Mouse (Mus musculus) heart, postnatal 0 days (tissue): Measurements from ENCODE around the gene Pigk. TPM values are rescaled to one million over a fixed set of nuclear protein-coding genes. Genes with fewer than 3 reads are reported as not detected.

Experiments used
- ATAC-seq: fragments of 200-750 bp; cut with Nextera tagmentation; 2 replicates; pipeline ENCODE4 v1.8.0; 2017; ENCODE audit warnings: low read depth, moderate number of reproducible peaks, moderate library complexity; ENCODE audit not compliant: insufficient read depth
- DNase-seq: peaks from one replicate; pipeline ENCODE4 v3.0.0-alpha.2; 2016; ENCODE audit warnings: low spot score
- H3K27ac ChIP-seq: fragments of 300-500 bp; sonication (generic); 2 replicates; pipeline ENCODE4 v1.5.1; 2014; ENCODE audit warnings: low read depth, mild to moderate bottlenecking
- H3K27me3 ChIP-seq: fragments of 300-500 bp; sonication (generic); 2 replicates; pipeline ENCODE4 v1.6.1; 2014; ENCODE audit warnings: low read length, mixed read lengths; ENCODE audit not compliant: control insufficient read depth, insufficient read depth
- H3K36me3 ChIP-seq: fragments of 300-500 bp; sonication (generic); replicated peaks from 2 replicates; pipeline ENCODE4 v1.6.1; 2014; ENCODE audit warnings: low read length, mixed read lengths; ENCODE audit not compliant: control insufficient read depth, insufficient read depth
- H3K4me1 ChIP-seq: fragments of 300-500 bp; sonication (generic); 2 replicates; pipeline ENCODE4 v1.6.1; 2014; ENCODE audit warnings: antibody characterized with exemption; ENCODE audit not compliant: control insufficient read depth, insufficient read depth
- H3K4me2 ChIP-seq: fragments of 300-500 bp; sonication (generic); 2 replicates; pipeline ENCODE4 v1.6.1; 2014; ENCODE audit warnings: low read depth, mild to moderate bottlenecking, low read length, moderate library complexity
- H3K4me3 ChIP-seq: fragments of 300-500 bp; sonication (generic); 2 replicates; pipeline ENCODE4 v1.5.1; 2014; ENCODE audit warnings: low read depth, low read length
- H3K9ac ChIP-seq: fragments of 300-500 bp; sonication (generic); replicated peaks from 2 replicates; pipeline ENCODE4 v1.6.1; 2014; ENCODE audit warnings: low read depth, low read length, mixed read lengths
- H3K9me3 ChIP-seq: fragments of 300-500 bp; sonication (generic); replicated peaks from 2 replicates; pipeline ENCODE4 v1.6.1; 2016; ENCODE audit warnings: low read length; ENCODE audit not compliant: control insufficient read depth
- CTCF ChIP-seq: IDR thresholded peaks from 2 replicates; pipeline ENCODE4 v1.5.1; 2016; ENCODE audit warnings: antibody characterized with exemption, control low read depth, low read depth
- EP300 ChIP-seq: IDR thresholded peaks from 2 replicates; pipeline ENCODE4 v1.6.1; 2016; ENCODE audit warnings: antibody characterized with exemption, low read depth
- WGBS: fragments of 180-500 bp; shearing (Covaris S2); extraction: QIAGEN DNeasy Blood & Tissue Kit; methylation state at CpG from one replicate; pipeline ENCODE4 v1.1.7; 2014; 5-methylcytosine and 5-hydroxymethylcytosine counted together
- polyA plus RNA-seq: library from polyadenylated mRNA; unstranded; fragments of >200 nt; fragmentation: Nextera tagmentation; extraction: Ambion mirVana; gene quantifications from 2 replicates; pipeline ENCODE4 v1.2.1, GENCODE M21; 2015
- total RNA-seq: library from RNA; depleted of rRNA; stranded (reverse); fragments of >200 nt; gene quantifications from 2 replicates; pipeline ENCODE4 v1.2.3, GENCODE M21; 2014; ENCODE audit warnings: low replicate concordance

The Pigk gene
- total and polyA plus RNA-seq, 2 experiments from 2014 or later, result 17.8 to 28.4 TPM

DNA sequence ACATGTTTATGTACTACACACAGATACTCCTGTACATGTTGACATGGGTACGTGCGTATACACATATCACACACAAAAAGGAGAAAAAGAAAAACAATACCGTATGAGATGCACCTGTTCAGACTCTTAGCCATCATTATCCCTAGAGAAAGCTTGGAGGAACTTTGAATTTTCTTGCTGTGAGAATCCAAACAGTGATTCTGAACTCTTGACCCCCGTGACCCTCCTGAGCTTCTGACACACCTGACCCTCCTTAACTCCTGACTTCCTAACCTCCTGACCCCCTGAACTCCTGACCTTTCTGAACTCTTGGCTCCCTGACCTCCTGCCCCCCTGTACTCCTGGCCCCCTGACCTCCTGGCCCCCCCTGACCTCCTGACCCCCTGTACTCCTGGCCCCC, 19.1 kb downstream of the Pigk start:
- H3K4me3 ChIP-seq, result no peak overlapping the region
- H3K9ac ChIP-seq, result no peak overlapping the region
- no peaks in the 10 kb centered on the region for H3K4me1 ChIP-seq
- ATAC-seq, result no peak
- H3K9me3 ChIP-seq, result no peaks in the 10 kb centered on the region
- no peaks in the 10 kb centered on the region for H3K27me3 ChIP-seq
- H3K4me2 ChIP-seq, result no peak overlapping the region
- H3K36me3 ChIP-seq, result peaks cover 2% of the 10 kb centered on the region; the same call in 1 of the 2 replicates
- H3K27ac ChIP-seq, result no peak overlapping the region
- no peak for TF ChIP-seq CTCF
- TF ChIP-seq EP300, result no peak
- no peak for DNase-seq
- WGBS, result 93% methylated on average over 4 of the region's 4 CpGs

DNA sequence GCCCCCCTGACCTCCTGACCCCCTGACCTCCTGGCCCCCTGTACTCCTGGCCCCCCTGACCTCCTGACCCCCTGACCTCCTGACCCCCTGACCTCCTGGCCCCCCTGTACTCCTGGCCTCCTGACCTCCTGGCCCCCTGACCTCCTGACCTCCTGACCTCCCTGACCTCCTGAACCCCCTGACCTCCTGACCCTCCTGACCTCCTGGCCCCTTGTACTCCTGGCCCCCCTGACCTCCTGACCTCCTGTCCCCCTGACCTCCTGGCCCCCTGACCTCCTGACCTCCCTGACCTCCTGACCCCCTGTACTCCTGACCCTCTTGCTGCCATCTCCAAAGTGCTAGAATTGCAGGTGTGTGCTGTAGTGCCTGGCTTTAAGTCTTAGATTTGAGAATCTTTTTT, 19.6 kb downstream of the Pigk start:
- Histone ChIP-seq H3K4me1 (no peaks in the 10 kb centered on the region), H3K27me3 (no peaks in the 10 kb centered on the region), H3K9me3 (no peaks in the 10 kb centered on the region), H3K36me3 (peaks cover 7% of the 10 kb centered on the region; the same call in 1 of the 2 replicates), H3K9ac (no peak overlapping the region), H3K27ac (no peak overlapping the region), H3K4me3 (no peak overlapping the region), H3K4me2 (no peak overlapping the region)
- DNase-seq (no peak), ATAC-seq (no peak)
- TF ChIP-seq CTCF (no peak), EP300 (no peak)

DNA sequence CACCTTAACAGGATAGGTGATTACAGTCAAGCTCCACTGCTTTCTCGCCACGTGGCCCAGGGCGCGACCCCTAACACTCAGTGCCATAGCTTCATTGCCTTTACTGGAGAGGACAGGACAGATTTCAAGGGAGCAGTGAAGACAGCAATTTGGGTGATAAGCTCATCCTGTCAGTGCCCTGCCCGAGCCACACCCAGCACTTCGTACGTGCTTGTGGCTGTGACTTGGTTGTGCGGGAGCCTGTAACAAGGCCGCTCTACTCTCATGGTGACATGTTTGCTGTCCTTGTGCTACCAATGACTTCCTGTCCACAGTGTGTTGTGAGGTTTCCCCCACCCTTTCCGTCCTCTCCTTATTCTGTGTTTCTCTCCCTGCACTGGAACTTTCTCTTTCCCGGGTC, 20.2 kb downstream of the Pigk start:
- TF ChIP-seq CTCF, result no peak
- Histone ChIP-seq H3K27me3 (no peaks in the 10 kb centered on the region), H3K9ac (no peak overlapping the region), H3K4me2 (no peak overlapping the region), H3K27ac (no peak overlapping the region), H3K4me3 (no peak overlapping the region), H3K9me3 (no peaks in the 10 kb centered on the region), H3K4me1 (no peaks in the 10 kb centered on the region), H3K36me3 (peaks cover 7% of the 10 kb centered on the region; the same call in 1 of the 2 replicates)
- ATAC-seq, result no peak
- DNase-seq, result no peak
- WGBS, result 74% methylated on average over 11 of the region's 11 CpGs

DNA sequence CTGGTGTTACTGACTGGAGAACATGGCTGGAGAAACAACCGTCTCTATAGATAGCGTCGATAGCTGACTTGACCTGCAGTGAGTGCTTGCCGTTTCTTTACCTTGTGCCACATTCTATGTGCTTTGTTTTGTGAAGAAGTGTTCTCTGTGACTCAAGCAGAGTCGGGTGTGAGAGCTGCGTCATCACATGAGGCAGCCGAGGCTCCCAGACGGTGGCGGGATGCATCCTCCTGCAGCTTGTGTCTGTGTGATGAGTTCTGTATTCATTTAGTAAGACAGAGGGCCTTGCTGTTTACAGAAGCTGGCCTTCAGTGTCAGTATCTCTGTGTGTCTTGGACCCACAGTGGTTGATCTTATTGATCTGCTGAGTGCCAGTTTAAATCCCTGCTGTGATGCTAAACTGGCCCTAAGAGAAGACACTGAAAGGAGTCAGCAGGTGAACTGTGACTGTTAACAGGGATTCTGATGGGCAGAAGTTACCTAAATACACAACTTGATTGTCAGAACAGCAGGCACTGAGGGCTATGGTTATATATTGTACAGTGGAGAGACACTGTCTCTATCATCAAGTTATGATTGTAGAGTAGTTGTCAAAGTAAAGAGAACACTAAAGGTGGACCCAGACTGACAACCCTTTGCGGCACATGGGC, 21.8 kb downstream of the Pigk start:
- no peaks in the 10 kb centered on the region for H3K4me1 ChIP-seq
- DNase-seq (no peak), ATAC-seq (no peak)
- H3K27ac ChIP-seq, result no peak overlapping the region
- TF ChIP-seq CTCF (no peak), EP300 (no peak)
- no peak overlapping the region for H3K9ac ChIP-seq
- H3K27me3 ChIP-seq, result no peaks in the 10 kb centered on the region
- 59% methylated on average over 10 of the region's 10 CpGs for WGBS
- H3K4me3 ChIP-seq, result no peak overlapping the region
- H3K9me3 ChIP-seq, result no peaks in the 10 kb centered on the region
- H3K4me2 ChIP-seq, result no peak overlapping the region
- peaks cover 7% of the 10 kb centered on the region; the same call in 1 of the 2 replicates for H3K36me3 ChIP-seq

DNA sequence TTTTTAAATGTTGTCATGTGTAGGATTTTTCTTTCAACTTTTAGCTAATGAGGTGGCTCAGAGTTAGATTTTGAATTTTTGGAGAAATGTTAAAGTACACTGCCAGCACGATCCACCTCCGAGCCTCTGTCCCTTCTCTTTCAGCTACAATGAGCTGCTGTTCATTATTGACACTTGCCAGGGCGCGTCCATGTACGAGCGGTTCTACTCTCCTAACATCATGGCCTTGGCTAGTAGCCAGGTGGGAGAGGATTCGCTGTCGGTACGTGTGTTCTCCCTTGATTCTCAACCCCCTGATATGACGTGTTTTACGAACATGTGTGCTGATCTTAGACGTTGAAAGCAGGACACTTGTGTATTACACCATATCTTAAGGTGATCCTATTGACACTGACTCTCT, 30.4 kb downstream of the Pigk start:
- no peaks in the 10 kb centered on the region for H3K4me1 ChIP-seq
- no peaks in the 10 kb centered on the region for H3K27me3 ChIP-seq
- H3K27ac ChIP-seq, result no peak overlapping the region
- no peaks in the 10 kb centered on the region for H3K9me3 ChIP-seq
- WGBS, result 77% methylated on average over 12 of the region's 12 CpGs
- TF ChIP-seq EP300 (no peak), CTCF (no peak)
- H3K36me3 ChIP-seq, result peaks cover 15% of the 10 kb centered on the region; the same call in 1 of the 2 replicates
- H3K4me2 ChIP-seq, result no peak overlapping the region
- H3K9ac ChIP-seq, result no peak overlapping the region
- no peak for ATAC-seq
- DNase-seq, result no peak
- H3K4me3 ChIP-seq, result no peak overlapping the region

DNA sequence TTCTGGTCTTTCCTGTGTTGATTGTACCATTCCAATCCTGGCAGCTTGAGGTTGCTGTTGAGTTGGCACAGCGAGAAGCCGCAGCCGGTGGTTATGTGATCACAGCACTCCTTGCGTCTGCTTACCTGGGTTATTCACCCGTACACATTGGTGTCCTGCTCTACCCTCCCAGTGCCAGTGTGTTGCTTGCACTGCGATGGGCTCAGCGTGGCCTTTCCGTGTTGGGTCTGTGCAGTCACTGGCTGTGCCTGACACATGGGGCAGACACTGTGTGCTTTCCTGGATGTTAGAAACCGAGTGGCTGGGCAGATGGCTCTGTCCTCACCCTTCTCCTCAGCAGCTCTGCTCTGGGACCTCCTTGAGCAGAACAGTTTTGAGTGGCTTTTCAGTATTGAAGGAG, 31.7 kb downstream of the Pigk start:
- no peak for DNase-seq
- Histone ChIP-seq H3K4me1 (no peaks in the 10 kb centered on the region), H3K9me3 (no peaks in the 10 kb centered on the region), H3K27me3 (no peaks in the 10 kb centered on the region), H3K4me2 (no peak overlapping the region), H3K36me3 (peaks cover 15% of the 10 kb centered on the region; the same call in 1 of the 2 replicates), H3K4me3 (no peak overlapping the region), H3K27ac (no peak overlapping the region), H3K9ac (no peak overlapping the region)
- WGBS, result 93% methylated on average over 9 of the region's 9 CpGs
- TF ChIP-seq EP300, result no peak
- TF ChIP-seq CTCF, result no peak
- no peak for ATAC-seq
